Mouse (Mus musculus) cortical plate, adult 2 months (tissue): ENCODE data around the gene Tsfm.

Experiments used
- CTCF ChIP-seq: fragments of 200-500 bp; IDR thresholded peaks from 2 replicates; pipeline ENCODE4 v1.5.1; 2011; ENCODE audit warnings: mild to moderate bottlenecking, control low read depth, low read length; ENCODE audit not compliant: insufficient read depth; ENCODE audit errors: extremely low read depth
- POLR2A ChIP-seq: fragments of 200-500 bp; IDR thresholded peaks from 2 replicates; pipeline ENCODE4 v1.6.1; 2011; ENCODE audit warnings: mild to moderate bottlenecking, low read length, control low read depth; ENCODE audit not compliant: insufficient read depth; ENCODE audit errors: extremely low read depth

- TF ChIP-seq CTCF (no peak), POLR2A (no peak)
Observed at GRCm38 (mm10) chr10:127000529-127000928, 30.1 kb downstream of the Tsfm start, which contains the start of gene Avil.
